Mouse (Mus musculus) brain, embryonic 14.5 days (tissue): Measurements from ENCODE around the gene Atp1b1. TPM values are rescaled to one million over a fixed set of nuclear protein-coding genes. Genes with fewer than 3 reads are reported as not detected.

Experiments
- DNase-seq: peaks from one replicate; pipeline ENCODE4 v3.0.0-alpha.2; 2011; ENCODE audit warnings: low read depth
- CTCF ChIP-seq: fragments of 200-500 bp; IDR thresholded peaks from 2 replicates; pipeline ENCODE4 v1.5.1; 2012; ENCODE audit warnings: inconsistent platforms, mild to moderate bottlenecking, moderate library complexity, borderline replicate concordance; ENCODE audit not compliant: insufficient read depth, insufficient read length; ENCODE audit errors: extremely low read depth
- POLR2A ChIP-seq: fragments of 200-500 bp; IDR thresholded peaks from 2 replicates; pipeline ENCODE4 v1.6.1; 2012; ENCODE audit warnings: mild to moderate bottlenecking, inconsistent platforms, borderline replicate concordance; ENCODE audit not compliant: poor library complexity, insufficient read depth, insufficient read length, severe bottlenecking; ENCODE audit errors: extremely low read depth
- polyA plus RNA-seq: library from polyadenylated mRNA; depleted of rRNA; stranded (reverse); fragments of >200 nt; gene quantifications from 2 replicates; pipeline ENCODE4 v1.2.3, GENCODE M21; 2012

Gene Atp1b1
- polyA plus RNA-seq, 1 experiment, result 126 TPM

DNA sequence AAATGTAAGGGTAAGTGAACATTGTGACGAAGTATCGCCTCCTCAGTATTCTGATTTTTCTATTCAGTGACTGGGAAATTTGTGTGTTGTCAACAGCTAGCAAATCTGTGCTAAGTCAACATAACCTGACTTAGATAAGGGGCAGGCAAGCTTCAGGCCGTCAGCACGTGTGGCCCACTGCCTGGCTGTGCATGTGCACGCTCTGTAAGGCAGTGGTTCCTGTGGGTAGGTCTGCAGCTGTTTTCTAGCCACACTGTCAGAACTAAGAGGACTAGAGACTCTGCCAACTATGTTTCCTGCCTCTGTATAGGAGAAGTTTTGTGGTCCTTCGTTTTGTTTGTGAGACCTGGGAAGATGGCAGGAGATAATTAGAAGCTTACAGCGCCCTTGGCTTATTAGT lies 31.9 kb downstream of the Atp1b1 start:
- TF ChIP-seq POLR2A (no peak), CTCF (no peak)
- no peak for DNase-seq

GRCm38 (mm10) chr1:164420623-164421354 lies 37.4 kb downstream of the Atp1b1 start:
- DNase-seq, result no peak
- no peak for TF ChIP-seq POLR2A
- TF ChIP-seq CTCF, result no peak

DNA sequence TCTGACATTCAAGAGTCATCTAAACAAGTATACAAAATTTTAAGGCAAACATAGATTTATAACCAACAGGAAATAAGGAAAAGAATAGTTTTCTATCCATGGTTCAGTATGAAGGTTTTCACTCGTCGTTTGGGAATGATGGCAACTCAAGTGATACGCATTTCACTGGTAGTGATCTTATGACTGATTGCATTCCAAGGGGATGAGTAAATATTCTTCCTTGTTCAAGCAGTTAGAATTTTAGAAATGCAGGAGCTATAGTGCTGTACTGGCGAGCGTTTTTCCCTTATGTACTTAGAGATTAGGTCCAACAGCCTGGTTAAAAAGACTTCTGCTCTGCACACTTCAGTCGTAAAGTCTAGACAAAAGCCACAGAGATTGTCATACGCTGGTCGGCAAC lies 38.8 kb downstream of the Atp1b1 start:
- no peak for DNase-seq
- TF ChIP-seq CTCF (no peak), POLR2A (no peak)

GRCm38 (mm10) chr1:164418320-164418719 lies 39.8 kb downstream of the Atp1b1 start:
- TF ChIP-seq CTCF (no peak), POLR2A (no peak)
- no peak for DNase-seq

GRCm38 (mm10) chr1:164417604-164418003 lies 40.6 kb downstream of the Atp1b1 start:
- TF ChIP-seq POLR2A (no peak), CTCF (no peak)
- no peak for DNase-seq

DNA sequence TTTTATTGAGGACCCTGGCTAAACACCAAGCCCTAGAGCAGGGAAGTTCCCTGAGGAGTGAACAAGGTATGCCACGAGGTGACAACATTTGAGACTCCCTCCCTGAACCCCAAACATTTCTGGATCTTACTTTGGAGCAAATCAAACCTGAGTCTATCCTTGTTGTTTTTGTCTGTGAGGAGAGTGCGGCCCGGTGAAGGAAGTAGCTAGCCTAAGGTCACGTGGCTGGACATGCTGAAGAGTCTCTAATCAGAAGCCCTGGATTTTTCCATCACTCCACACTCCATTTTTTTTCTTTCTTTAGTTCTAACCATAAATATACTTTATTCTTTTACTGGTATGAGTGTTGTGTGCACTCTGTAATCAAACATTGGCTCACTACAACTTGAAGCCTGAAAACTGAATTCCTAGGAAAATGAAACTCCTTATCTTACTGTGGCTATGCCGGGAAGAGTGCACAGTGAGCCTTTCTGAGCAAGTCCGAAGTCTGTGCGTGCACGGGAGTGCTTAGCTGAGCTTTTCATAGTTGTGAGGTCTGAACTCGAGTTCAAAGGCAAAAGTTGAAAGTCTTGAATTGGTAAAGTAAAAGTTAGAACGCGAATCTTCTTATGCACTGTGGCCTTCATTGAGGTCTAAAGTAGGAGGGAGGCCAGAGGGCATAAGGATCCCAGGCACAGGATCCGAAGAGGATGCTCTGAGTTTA lies 41.3 kb downstream of the Atp1b1 start:
- no peak for TF ChIP-seq POLR2A
- TF ChIP-seq CTCF, result no peak

DNA sequence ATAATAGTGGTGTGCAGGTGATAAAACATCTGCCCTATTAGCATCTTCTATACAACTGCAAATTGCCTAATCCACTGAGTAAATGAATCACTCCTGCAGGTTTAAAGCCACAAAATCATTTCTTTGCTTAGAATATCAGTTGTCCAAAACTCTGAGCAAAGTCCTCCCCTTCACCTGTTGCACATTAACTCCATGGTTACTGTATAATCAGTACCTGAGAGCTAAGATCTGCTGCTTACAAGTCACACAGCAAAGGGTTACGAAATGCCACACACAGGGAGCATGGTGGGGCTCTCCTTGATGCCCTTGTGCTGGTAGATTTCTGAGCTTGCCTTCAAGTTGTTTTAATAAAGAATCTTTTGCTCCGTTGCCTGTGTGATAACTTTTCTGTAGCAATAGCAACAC lies 42.8 kb downstream of the Atp1b1 start:
- no peak for DNase-seq
- TF ChIP-seq CTCF, result no peak
- TF ChIP-seq POLR2A, result no peak

More for the DNA sequence above, 41.3 kb downstream of the Atp1b1 start:
- DNase-seq, result no peak

DNA sequence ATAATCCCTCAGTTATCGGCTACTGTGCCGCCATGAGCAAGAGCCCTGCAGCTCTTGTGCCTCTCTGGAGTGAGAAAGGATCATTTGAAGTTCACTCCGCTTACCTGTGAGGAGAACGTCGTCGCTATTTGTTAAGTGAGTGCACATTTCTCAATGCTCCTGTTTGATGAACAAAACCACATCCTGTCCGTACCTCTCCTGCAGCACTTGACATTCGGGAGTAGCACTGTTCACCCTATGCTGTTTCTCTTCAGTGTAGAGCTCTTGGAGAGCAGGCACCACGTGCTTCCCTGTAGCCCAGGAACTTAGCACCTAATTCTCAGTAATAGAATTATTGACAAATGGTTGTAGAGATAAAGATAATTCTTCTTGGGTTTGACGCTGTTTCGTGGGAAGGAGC lies 44.5 kb downstream of the Atp1b1 start:
- TF ChIP-seq CTCF (no peak), POLR2A (no peak)

DNA sequence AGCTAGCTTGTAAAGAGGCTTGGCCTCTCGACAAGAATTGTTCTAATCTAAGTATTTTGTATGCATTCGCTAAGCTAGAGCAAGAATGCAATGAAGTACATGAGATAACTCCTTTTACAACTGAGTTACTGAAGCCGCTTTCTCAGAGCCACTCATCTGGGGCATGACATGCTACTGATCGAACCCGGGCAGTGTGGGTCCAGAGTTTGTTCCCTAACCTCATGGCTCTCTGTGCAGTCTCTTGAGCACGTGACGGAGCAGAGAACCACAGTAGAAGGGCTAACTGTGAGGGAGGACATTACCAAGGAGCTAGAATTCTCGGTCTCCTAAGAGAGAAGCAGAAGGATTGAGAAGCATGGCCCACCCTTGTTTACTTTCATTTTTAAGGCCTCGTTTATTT lies 45.2 kb downstream of the Atp1b1 start:
- TF ChIP-seq CTCF, result no peak
- no peak for TF ChIP-seq POLR2A
- DNase-seq, result no peak

More for the DNA sequence above, 44.5 kb downstream of the Atp1b1 start:
- DNase-seq, result no peak

- TF ChIP-seq POLR2A (no peak), CTCF (no peak)
- no peak for DNase-seq
Measured at GRCm38 (mm10) chr1:164411306-164411705, 46.8 kb downstream of the Atp1b1 start.

- TF ChIP-seq POLR2A, result no peak
- TF ChIP-seq CTCF, result no peak
- peak; percentile 70 for DNase-seq
Measured at GRCm38 (mm10) chr1:164408655-164409054, 49.5 kb downstream of the Atp1b1 start.

GRCm38 (mm10) chr1:164406506-164406905 lies 51.6 kb downstream of the Atp1b1 start:
- DNase-seq, result no peak
- TF ChIP-seq POLR2A, result no peak
- no peak for TF ChIP-seq CTCF

DNA sequence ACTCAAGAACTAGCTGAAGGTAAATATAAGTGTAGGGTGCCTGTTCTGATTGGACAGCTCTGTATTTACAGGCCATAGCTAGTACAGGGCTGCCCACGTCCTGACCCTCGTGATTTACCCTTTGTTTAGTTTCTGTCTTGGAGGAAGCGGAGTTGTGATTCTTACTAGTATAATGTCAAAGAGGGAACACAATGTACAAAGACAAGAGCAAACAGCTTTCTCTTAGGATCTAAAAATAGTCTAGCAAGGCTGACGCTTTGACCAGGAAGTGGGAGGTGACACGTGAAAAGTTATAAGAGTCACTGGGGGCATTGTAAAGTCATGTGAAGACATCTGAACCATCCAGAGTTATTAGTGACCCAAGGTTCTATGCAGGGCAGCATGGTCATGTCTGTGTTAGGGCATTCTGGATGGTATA lies 52.8 kb downstream of the Atp1b1 start:
- no peak for DNase-seq

More for the DNA sequence above, 52.8 kb downstream of the Atp1b1 start:
- TF ChIP-seq POLR2A (no peak), CTCF (no peak)
